Mouse (Mus musculus) brown adipose tissue, adult 24 weeks (tissue): Measurements from ENCODE around the gene Clec11a. TPM values are rescaled to one million over a fixed set of nuclear protein-coding genes. Genes with fewer than 3 reads are reported as not detected.

Experiments used
- H3K27ac ChIP-seq: fragments of 200-500 bp; replicated peaks from 2 replicates; pipeline ENCODE4 v1.5.1; 2012; ENCODE audit warnings: low read depth, mild to moderate bottlenecking, low read length
- H3K4me1 ChIP-seq: fragments of 200-500 bp; 2 replicates; pipeline ENCODE4 v1.6.1; 2012; ENCODE audit warnings: low read length, mixed read lengths; ENCODE audit not compliant: control insufficient read depth, insufficient read depth, insufficient read length
- H3K4me3 ChIP-seq: fragments of 200-500 bp; 2 replicates; pipeline ENCODE4 v1.5.1; 2012; ENCODE audit warnings: low read depth, mild to moderate bottlenecking, low read length, moderate library complexity; ENCODE audit not compliant: insufficient read depth
- polyA plus RNA-seq: library from polyadenylated mRNA; stranded (reverse); fragments of >200 nt; gene quantifications from 2 replicates; pipeline ENCODE4 v1.2.4, GENCODE M21; 2012; ENCODE audit not compliant: missing spikeins, insufficient read depth, insufficient read length

The Clec11a gene
- polyA plus RNA-seq, 1 experiment: 1.8 TPM

DNA sequence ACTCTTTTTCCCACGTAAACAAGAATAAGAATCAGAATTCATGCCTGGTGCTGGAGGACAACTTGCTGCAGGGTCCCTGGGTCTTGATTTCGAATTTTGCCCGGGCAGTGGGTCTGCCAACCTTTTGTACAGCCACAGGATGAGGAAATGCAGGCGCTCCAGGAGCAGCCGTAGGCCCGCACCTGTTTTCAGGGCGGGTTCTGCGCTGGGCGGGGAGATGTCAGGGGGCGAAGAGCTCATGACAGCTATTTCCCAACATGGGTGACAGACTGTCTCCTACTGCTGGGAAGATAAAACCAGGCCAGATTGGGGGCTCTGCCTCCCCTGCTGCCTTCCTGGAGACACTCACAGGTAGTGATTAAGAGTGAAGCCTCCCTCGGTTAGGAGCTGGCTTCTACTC is 32.6 kb downstream of the Clec11a start:
- Histone ChIP-seq H3K4me3 (no peak overlapping the region), H3K27ac (no peak overlapping the region), H3K4me1 (no peaks in the 10 kb centered on the region)

DNA sequence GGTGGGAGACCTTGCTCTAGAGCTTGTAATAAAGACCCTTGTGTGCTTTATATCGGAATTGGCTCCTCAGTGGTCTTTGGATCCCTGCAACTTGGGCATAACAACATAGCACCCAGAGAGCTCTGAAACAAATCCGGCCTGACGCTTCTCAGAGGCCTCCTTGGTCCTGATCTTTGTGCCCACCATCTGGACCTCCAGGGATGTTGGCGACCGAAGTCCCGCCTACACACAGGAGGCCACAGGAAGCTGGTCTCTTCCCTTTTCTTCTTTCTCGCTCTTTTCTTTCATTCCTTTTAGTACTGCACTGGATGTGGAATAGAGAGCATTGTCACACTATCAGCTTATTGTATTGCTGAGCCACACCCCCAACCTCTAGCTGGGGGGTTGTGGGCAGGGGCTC is 33.3 kb downstream of the Clec11a start:
- no peaks in the 10 kb centered on the region for H3K4me1 ChIP-seq
- no peak overlapping the region for H3K27ac ChIP-seq
- H3K4me3 ChIP-seq: no peak overlapping the region

DNA sequence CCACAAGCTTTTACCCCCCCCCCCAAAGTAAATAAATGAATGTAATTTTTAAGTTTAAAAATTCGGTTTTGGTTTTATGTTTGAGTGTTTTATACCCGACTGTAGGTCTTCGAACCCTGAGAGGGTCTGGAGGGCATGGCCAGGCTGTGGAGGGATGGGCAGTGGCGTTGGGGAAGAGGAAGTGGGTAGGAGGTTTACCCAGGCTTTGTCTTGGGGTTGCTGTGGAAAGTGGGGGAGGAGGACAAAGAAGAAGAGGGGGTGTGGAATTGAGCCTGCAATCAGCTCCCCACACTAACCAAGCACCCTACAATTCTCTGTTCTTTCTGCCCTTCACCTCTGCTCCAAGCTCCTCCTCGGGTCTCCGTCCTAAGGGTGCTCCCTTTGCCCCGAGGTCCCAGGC is 34.2 kb downstream of the Clec11a start:
- H3K27ac ChIP-seq: no peak overlapping the region

DNA sequence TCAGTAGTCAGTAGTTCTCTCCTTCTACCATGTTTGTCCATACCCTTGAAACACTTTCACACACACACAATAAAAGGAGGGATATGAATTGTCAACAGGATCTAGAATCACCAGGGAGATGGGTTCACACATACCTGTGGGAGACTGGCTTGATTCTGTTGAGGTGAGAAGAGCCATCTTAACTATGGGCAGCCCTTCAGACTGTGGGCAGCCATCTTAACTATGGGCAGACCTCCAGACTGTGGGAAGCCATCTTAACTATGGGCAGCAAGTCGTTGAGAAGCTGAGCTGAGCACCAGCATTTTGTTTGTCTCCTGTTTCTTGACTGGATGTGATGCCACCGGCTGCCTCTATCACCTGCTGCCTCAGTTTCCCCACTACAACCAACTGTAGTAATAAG is 35.4 kb downstream of the Clec11a start:
- Histone ChIP-seq H3K4me3 (no peak overlapping the region), H3K27ac (no peak overlapping the region), H3K4me1 (no peaks in the 10 kb centered on the region)

More for the DNA sequence above, 34.2 kb downstream of the Clec11a start:
- Histone ChIP-seq H3K4me3 (no peak overlapping the region), H3K4me1 (no peaks in the 10 kb centered on the region)

DNA sequence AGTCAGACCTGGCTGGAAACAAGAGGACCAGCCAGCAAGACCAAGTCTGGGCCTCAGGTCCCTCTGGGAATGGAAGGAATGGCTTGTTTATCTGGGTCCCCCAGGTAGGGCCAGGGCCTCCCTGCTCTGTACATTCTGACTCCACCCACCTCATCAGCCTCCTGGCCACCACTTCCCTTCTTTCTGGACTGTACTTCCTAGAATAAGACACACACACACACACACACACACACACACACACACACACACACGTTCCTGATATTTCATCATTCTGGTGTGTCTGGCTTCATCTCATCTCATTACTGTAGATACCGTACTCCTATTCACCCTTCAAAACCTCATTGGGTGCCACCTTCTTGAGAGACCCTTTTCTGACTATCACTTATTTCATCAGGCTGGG is 37.3 kb downstream of the Clec11a start:
- no peaks in the 10 kb centered on the region for H3K4me1 ChIP-seq
- H3K27ac ChIP-seq: no peak overlapping the region
- no peak overlapping the region for H3K4me3 ChIP-seq

DNA sequence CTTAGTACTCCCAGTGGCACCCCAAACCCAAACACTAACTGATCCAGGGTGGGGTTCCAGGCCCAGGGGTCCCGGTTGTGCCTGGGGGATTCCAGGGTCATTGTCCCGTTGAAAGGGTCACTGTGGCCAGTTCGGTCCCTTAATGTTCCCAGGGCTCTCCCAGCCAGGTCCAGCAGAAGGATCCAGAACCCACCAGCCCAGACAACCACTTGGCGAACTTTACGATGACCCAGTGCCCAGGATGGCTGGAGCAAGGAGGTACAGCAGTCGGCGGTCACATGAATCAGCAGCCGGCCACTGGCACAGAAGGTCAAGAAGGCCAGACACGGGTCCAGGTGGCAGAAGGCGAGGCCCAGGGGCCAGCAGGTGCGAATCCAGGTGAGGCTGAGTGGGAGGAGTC is 38.6 kb downstream of the Clec11a start:
- no peak overlapping the region for H3K27ac ChIP-seq
- no peaks in the 10 kb centered on the region for H3K4me1 ChIP-seq
- no peak overlapping the region for H3K4me3 ChIP-seq

DNA sequence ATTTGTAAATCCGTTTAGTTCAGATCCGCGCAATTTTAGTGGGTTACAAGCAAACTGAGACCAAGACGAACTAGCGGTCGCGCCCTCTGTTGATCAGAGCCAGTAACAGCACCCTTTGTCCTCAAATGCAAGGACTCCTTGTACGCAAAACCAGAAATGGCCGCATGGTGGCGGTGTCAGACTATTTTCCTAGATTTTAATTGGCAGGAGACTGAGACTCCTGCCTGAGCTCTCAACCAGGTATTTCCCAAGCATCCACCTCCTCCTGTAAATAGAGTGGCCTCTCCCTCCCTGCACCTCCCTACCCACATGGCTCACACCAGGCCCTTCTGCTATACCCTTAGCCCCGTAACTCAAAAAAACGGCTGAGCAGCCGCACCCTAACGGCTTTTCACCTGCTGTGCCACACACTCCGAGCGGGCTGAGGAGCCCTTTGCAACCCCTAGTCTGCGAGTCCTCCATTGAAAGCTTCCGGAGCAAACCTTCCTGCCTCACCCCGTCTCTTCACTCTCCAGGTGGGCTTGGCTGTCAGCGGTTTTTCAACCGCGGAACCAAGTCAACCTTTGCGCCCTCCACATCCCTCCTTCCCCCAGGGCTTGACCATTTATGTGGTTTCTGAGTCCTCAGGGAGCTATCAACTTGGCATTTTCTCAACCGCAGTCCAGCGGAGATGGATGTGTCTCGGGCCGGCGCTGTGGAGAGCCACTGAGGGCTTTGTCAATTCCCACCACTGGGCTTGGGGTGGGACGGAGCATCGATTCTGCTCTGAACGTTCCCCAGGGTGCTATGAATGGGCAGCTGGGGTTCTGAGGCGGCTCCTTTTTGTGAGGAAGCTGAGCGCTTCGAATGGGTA is 43.7 kb downstream of the Clec11a start:
- Histone ChIP-seq H3K4me3 (no peak overlapping the region), H3K4me1 (no peaks in the 10 kb centered on the region), H3K27ac (no peak overlapping the region)

DNA sequence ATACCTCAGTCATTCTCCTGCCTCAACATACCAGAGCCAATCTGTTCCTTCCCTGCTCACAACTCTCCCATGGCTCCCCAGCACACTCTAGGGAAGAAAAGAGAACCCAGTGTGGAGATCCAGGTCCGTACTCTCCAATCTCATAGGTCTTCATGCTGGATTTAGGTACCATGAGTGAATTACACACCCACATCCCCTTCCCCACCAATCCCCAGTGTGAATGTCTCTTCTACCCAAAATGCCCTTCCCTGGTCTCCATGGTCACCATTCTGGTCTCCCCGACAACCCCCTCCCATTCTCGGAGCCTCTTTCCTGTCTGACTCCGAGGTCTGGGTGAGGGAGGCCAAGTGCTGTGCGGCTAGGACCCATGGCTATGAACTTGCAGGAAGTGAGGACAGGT is 45.6 kb downstream of the Clec11a start, which contains the start of gene Gm15517:
Gene Gm15517, plus strand, starts transcription at position 301 of the 400 bp plus-strand sequence.
- no peak within 1 kb of the TSS for H3K4me3 ChIP-seq
- H3K27ac ChIP-seq: no peak within 1 kb of the TSS
- no peaks in the 10 kb centered on the region for H3K4me1 ChIP-seq

DNA sequence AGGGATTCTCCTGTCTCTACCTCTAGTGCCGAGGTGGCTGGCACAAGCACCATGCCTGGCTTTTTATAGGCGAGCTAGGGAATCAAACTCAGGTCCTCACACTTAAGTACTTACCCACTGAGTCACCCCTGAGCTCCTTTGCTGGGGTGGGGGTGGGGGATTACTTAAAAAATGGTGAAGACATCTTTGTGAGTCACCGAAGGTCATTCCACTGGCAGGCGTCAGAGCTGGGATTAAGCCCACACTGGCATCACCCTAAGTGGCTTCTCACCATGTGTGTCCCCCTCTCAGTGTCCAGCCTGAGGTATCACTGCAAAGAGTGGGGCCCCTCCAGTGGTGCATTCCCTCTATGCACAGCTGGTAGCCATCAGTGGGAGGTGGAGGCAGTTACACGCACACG is 46.3 kb downstream of the Clec11a start:
- Histone ChIP-seq H3K27ac (no peak overlapping the region), H3K4me1 (no peaks in the 10 kb centered on the region), H3K4me3 (no peak overlapping the region)

DNA sequence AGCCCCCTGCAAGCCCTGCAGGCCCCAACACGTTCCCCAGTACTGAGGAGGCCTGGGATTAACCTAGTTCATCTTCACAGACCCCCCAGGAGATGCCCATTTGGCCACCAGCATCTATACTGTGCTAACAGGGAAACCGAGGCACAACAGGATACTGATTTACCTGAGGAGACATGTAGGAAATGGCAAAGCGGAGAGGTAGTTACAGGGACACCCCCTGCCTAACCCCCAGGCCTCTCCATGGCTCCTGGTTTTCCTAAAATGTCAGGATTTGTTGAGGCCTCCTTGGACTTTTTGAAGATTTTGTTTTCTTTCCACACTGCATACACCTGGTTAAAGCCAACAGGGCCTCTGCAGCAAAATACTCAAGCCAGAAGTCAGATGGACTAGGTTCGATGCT is 49.4 kb downstream of the Clec11a start, which contains the start of gene Acp4:
Gene Acp4, minus strand, starts transcription at position 101 of the 400 bp plus-strand sequence.
- no peak within 1 kb of the TSS for H3K27ac ChIP-seq
- H3K4me1 ChIP-seq: no peaks in the 10 kb centered on the region
- H3K4me3 ChIP-seq: no peak within 1 kb of the TSS

DNA sequence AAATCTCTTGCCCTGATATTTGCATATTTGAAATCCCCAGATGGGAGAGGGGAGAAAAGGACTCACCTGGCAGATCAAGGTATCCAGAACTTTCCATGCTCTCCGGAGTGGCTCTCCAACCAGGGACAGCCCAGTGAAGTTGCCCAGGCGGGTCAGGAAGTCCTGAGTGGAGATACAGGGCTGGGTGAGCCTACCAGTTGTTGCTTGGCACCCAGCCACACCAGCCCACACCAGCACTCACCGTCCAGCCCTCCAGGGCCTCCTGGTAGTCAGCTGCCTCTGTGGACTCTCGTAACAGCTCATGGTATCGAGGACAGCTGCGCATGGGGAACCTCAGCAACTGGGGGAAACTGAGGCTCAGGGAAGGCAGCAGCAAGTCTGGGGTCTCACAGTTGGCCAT is 51.8 kb downstream of the Clec11a start:
- Histone ChIP-seq H3K4me1 (no peaks in the 10 kb centered on the region), H3K4me3 (no peak overlapping the region), H3K27ac (no peak overlapping the region)

DNA sequence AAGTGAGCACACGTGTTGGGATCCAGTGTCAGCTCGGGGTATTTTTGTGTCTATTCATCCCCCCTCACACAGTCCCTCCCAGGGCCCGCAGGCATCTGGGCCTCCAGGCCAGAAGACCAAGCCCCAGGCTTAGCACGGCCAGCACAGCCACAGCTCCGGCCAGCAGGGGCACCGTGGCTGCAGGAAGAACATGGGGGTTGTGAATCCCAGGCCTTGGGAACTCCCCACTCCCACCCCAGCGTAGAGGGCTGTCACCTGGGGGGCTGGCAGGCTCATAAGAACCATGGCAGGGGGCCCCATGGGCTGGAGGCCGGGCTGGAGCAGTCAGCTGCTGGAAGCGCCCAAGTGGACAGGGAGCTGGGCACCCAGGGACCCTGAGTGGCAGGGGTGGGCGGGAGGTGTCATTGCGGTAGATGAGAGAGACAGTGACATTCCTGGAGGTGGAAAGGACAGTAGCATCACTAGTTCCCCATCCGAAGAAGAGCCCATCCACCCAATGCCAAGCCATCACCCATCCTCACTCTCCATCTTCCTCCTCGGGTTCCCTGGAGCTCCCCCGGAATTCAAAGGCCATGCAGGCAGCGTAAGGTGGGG is 53.6 kb downstream of the Clec11a start:
- no peak overlapping the region for H3K4me3 ChIP-seq
- H3K27ac ChIP-seq: no peak overlapping the region
- H3K4me1 ChIP-seq: no peaks in the 10 kb centered on the region

Other genes with a start within 250 kb of the Clec11a start
- gene Klk1b21, start 204.6 kb downstream of the Clec11a start, polyA plus RNA-seq: not detected in 2 replicates
- not detected in 2 replicates for gene Klk1b22, start 194.2 kb downstream of the Clec11a start, polyA plus RNA-seq
- not detected in 2 replicates for gene Klk1b16, start 170.1 kb downstream of the Clec11a start, polyA plus RNA-seq
- not detected in 2 replicates for gene Klk1b24, start 118.7 kb downstream of the Clec11a start, polyA plus RNA-seq
- gene Klk1b3, start 108.7 kb downstream of the Clec11a start, polyA plus RNA-seq: not detected in 2 replicates
- not detected in 2 replicates for gene Klk1b4, start 99.5 kb downstream of the Clec11a start, polyA plus RNA-seq
- gene Klk1b5, start 91.0 kb downstream of the Clec11a start, polyA plus RNA-seq: not detected in 2 replicates
- not detected in 2 replicates for gene Klk1, start 81.5 kb downstream of the Clec11a start, polyA plus RNA-seq
- gene Gm36864, start 70.7 kb downstream of the Clec11a start, polyA plus RNA-seq: not detected in 2 replicates
- gene 1700028J19Rik, start 60.2 kb downstream of the Clec11a start, polyA plus RNA-seq: not detected in 2 replicates
- 5.5 and 5.7 TPM in 2 replicates for gene 2410002F23Rik, start 60.2 kb downstream of the Clec11a start, polyA plus RNA-seq
- not detected in 2 replicates for gene Acp4, start 49.5 kb downstream of the Clec11a start, polyA plus RNA-seq
- not detected in 2 replicates for gene Gm15517, start 45.5 kb downstream of the Clec11a start, polyA plus RNA-seq
- 0.59 and 1.0 TPM in 2 replicates for gene Shank1, start 3.4 kb upstream of the Clec11a start, polyA plus RNA-seq
- gene Syt3, start 77.2 kb upstream of the Clec11a start, polyA plus RNA-seq: 3.2 and 4.9 TPM in 2 replicates
- gene 1700008O03Rik, start 78.9 kb upstream of the Clec11a start, polyA plus RNA-seq: not detected in 2 replicates
- gene Lrrc4b, start 122.1 kb upstream of the Clec11a start, polyA plus RNA-seq: not detected in 2 replicates
- gene Aspdh, start 158.5 kb upstream of the Clec11a start, polyA plus RNA-seq: not detected in 2 replicates
- gene Josd2, start 161.1 kb upstream of the Clec11a start, polyA plus RNA-seq: 25.2 and 29.4 TPM in 2 replicates
- gene Emc10, start 189.6 kb upstream of the Clec11a start, polyA plus RNA-seq: 80.2 and 97.6 TPM in 2 replicates
- 3.2 and 3.6 TPM in 2 replicates for gene Fam71e1, start 189.7 kb upstream of the Clec11a start, polyA plus RNA-seq
- 10.9 and 25.7 TPM in 2 replicates for gene Mybpc2, start 217.8 kb upstream of the Clec11a start, polyA plus RNA-seq
- not detected in 2 replicates for gene Spib, start 225.2 kb upstream of the Clec11a start, polyA plus RNA-seq
- 2.6 and 3.9 TPM in 2 replicates for gene Pold1, start 241.9 kb upstream of the Clec11a start, polyA plus RNA-seq
- gene Nr1h2, start 247.0 kb upstream of the Clec11a start, polyA plus RNA-seq: 49.1 and 54.3 TPM in 2 replicates